Mouse (Mus musculus) cortical plate, adult 2 months (tissue): ENCODE measurements around the gene Gm11549. TPM values are rescaled to one million over a fixed set of nuclear protein-coding genes. Genes with fewer than 3 reads are reported as not detected.
A peak's percentile ranks its signal among the peaks of the same experiment; 100 is the strongest.

Source experiments
- H3K27ac ChIP-seq: fragments of 200-500 bp; 2 replicates; pipeline ENCODE4 v1.5.1; 2012; ENCODE audit warnings: low read length, control low read depth, inconsistent platforms; ENCODE audit not compliant: insufficient read depth
- H3K4me1 ChIP-seq: fragments of 200-500 bp; 2 replicates; pipeline ENCODE4 v1.6.1; 2011; ENCODE audit warnings: low read length; ENCODE audit not compliant: control insufficient read depth, insufficient read depth
- H3K4me3 ChIP-seq: fragments of 200-500 bp; 2 replicates; pipeline ENCODE4 v1.5.1; 2011; ENCODE audit warnings: mild to moderate bottlenecking, low read length, control low read depth; ENCODE audit not compliant: insufficient read depth
- CTCF ChIP-seq: fragments of 200-500 bp; IDR thresholded peaks from 2 replicates; pipeline ENCODE4 v1.5.1; 2011; ENCODE audit warnings: mild to moderate bottlenecking, control low read depth, low read length; ENCODE audit not compliant: insufficient read depth; ENCODE audit errors: extremely low read depth
- POLR2A ChIP-seq: fragments of 200-500 bp; IDR thresholded peaks from 2 replicates; pipeline ENCODE4 v1.6.1; 2011; ENCODE audit warnings: mild to moderate bottlenecking, low read length, control low read depth; ENCODE audit not compliant: insufficient read depth; ENCODE audit errors: extremely low read depth
- polyA plus RNA-seq: library from polyadenylated mRNA; depleted of rRNA; stranded (reverse); fragments of >200 nt; gene quantifications from 2 replicates; pipeline ENCODE4 v1.2.3, GENCODE M21; 2012

Gene Gm11549
- polyA plus RNA-seq, 1 experiment: 37.6 TPM

- no peak overlapping the region for H3K4me3 ChIP-seq
- TF ChIP-seq CTCF: no peak
- no peak for TF ChIP-seq POLR2A
- H3K27ac ChIP-seq: no peak overlapping the region
- H3K4me1 ChIP-seq: no peaks in the 10 kb centered on the region; the same call in 1 of the 2 replicates
Measured at GRCm38 (mm10) chr3:36486176-36486575, 35.4 kb downstream of the Gm11549 start.

GRCm38 (mm10) chr3:36484292-36484691 lies 37.3 kb downstream of the Gm11549 start:
- no peak for TF ChIP-seq POLR2A
- no peak for TF ChIP-seq CTCF
- no peak overlapping the region for H3K4me3 ChIP-seq
- H3K27ac ChIP-seq: no peak overlapping the region
- H3K4me1 ChIP-seq: no peaks in the 10 kb centered on the region; the same call in 1 of the 2 replicates

DNA sequence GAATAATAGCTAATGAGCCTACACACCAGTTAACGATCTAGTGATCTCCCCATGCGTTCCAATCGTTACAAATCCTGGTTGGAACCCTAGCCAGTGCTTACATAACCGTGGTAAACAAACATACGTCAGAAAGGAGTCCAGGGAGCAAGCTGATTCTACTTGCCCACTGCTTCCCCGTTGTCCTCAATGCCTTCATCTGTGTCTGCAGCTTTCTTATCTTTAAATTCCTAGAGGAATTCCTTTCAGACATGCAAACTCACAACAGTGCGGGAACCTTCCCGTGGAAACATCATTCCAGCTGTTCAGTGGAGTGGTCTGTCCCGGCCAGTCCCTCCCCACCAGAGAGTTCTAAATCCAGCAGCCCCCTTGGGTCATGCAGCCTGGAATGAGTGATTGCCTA lies 38.7 kb downstream of the Gm11549 start:
- no peak overlapping the region for H3K27ac ChIP-seq
- TF ChIP-seq CTCF: no peak
- no peak for TF ChIP-seq POLR2A
- peaks cover 2% of the 10 kb centered on the region; the same call in 1 of the 2 replicates for H3K4me1 ChIP-seq
- H3K4me3 ChIP-seq: no peak overlapping the region

DNA sequence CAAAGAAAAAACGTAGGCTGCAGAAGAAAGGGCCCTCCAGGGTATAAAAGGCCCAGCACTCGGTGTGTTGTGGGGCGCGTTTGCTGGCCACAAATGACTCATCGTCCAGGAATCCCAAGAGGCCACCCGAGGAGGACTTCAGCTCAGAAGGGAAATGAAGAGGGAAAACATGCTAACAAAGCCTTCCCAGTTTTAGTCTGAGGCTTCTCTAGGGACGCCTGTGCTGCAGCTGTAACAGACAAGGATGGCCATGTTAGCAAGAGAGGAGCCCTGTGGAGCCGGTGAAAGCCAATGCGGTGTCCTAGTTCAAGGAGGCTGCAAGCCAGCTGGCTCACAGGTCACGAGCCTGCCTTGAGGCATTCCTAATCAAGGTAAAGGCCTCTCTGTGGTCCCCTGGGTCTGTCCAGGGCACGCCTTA lies 39.8 kb downstream of the Gm11549 start:
- TF ChIP-seq POLR2A (no peak), CTCF (no peak)
- H3K4me3 ChIP-seq: no peak overlapping the region
- 0 out of 2 replicates have a peak overlapping the region, but pooled peaks have one; percentile 2 for H3K27ac ChIP-seq
- H3K4me1 ChIP-seq: peaks cover 2% of the 10 kb centered on the region; the same call in 1 of the 2 replicates

DNA sequence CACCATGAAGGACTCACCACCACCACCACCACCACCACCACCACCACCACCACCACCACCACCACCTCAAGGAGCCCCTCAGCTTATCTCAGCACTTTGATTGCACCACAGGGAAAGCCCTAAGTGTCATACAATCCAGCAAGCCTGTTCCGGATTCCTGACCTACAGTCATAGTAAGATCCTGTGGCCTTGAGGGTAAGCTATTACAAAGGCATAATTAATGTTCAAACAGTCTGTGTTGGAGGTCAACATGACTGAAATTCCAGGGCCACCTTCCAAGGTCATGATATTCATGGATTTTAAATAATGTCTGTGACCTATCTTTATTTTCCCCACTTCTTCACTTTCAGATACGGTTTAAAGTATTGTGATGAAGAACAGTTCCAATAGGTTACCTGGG lies 41.1 kb downstream of the Gm11549 start:
- TF ChIP-seq POLR2A (no peak), CTCF (no peak)
- Histone ChIP-seq H3K4me1 (peaks cover 2% of the 10 kb centered on the region; the same call in 1 of the 2 replicates), H3K4me3 (no peak overlapping the region)

DNA sequence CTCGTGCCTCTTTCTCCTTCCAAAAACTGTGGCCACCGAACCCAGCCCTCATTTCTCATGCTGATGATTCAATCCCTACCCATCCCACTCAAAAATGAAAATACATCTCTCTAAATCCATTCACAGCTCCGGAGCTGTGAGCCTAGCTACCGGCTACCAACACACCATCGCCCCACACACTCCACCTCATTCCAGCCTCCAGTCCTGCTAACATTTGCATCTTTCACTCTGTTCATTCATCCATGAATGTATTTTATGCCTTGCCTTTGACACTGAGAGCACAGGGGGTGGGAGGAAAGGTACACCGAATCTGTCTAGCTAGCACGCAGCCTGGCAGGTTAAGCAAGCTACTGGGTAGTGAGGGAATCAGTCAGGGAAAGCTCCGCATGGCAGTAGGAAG lies 42.8 kb downstream of the Gm11549 start:
- no peak overlapping the region for H3K27ac ChIP-seq
- no peak overlapping the region for H3K4me3 ChIP-seq
- peaks cover 2% of the 10 kb centered on the region; the same call in 1 of the 2 replicates for H3K4me1 ChIP-seq
- no peak for TF ChIP-seq POLR2A
- no peak for TF ChIP-seq CTCF

More for the DNA sequence above, 41.1 kb downstream of the Gm11549 start:
- no peak overlapping the region for H3K27ac ChIP-seq

GRCm38 (mm10) chr3:36476261-36477155 lies 45.1 kb downstream of the Gm11549 start:
- TF ChIP-seq POLR2A (no peak), CTCF (no peak)
- H3K4me3 ChIP-seq: peak overlapping the region; percentile 66; the same call in 1 of the 2 replicates
- H3K27ac ChIP-seq: no peak overlapping the region
- H3K4me1 ChIP-seq: peaks cover 2% of the 10 kb centered on the region; the same call in 1 of the 2 replicates

GRCm38 (mm10) chr3:36475532-36476087 lies 46.0 kb downstream of the Gm11549 start, which contains the start of the genes Anxa5 and 1810062G17Rik:
Gene Anxa5 (minus strand): TSS chr3:36475894.
Gene 1810062G17Rik (plus strand): TSS chr3:36475937.
- H3K4me1 ChIP-seq: peaks cover 2% of the 10 kb centered on the region; the same call in 1 of the 2 replicates
- peak within 1 kb of the TSS; percentile 86 for H3K27ac ChIP-seq
- peak; percentile 29; the same call in 1 of the 2 replicates for TF ChIP-seq CTCF
- TF ChIP-seq POLR2A: peak; percentile 79; the same call in 1 of the 2 replicates
- peak within 1 kb of the TSS; percentile 66 for H3K4me3 ChIP-seq

- Histone ChIP-seq H3K4me3 (peak overlapping the region; percentile 66), H3K27ac (peak overlapping the region; percentile 86), H3K4me1 (peaks cover 2% of the 10 kb centered on the region; the same call in 1 of the 2 replicates)
- no peak for TF ChIP-seq CTCF
Measured at GRCm38 (mm10) chr3:36474938-36475483, 46.6 kb downstream of the Gm11549 start.

GRCm38 (mm10) chr3:36474421-36474820 lies 47.2 kb downstream of the Gm11549 start:
- Histone ChIP-seq H3K4me1 (peaks cover 2% of the 10 kb centered on the region; the same call in 1 of the 2 replicates), H3K4me3 (peak overlapping the region; percentile 66; the same call in 1 of the 2 replicates), H3K27ac (no peak overlapping the region; the same call in 1 of the 2 replicates)
- TF ChIP-seq CTCF: no peak
- TF ChIP-seq POLR2A: no peak
